Mouse (Mus musculus): ENCODE results near the gene Trpc5. TPM values are rescaled to one million over a fixed set of nuclear protein-coding genes. Genes with fewer than 3 reads are reported as not detected.

The Trpc5 gene
- polyA plus RNA-seq, 1 experiment from 2014 or later, result 2.2 TPM

GRCm38 (mm10) chrX:144612753-144613152 is 75.2 kb downstream of the Trpc5 start:
- H3K9me3 ChIP-seq (ENCODE audit: control insufficient read depth, low read length), result no peaks in the 10 kb centered on the region
- ATAC-seq (ENCODE audit: low FRiP score, low TSS enrichment), result no peak
- 77% methylated on average over 4 of the region's 4 CpGs for WGBS
- no peaks in the 10 kb centered on the region for H3K36me3 ChIP-seq (ENCODE audit: control insufficient read depth, insufficient read depth, low read length)
- H3K27me3 ChIP-seq (ENCODE audit: control insufficient read depth, insufficient read depth, low read length), result no peaks in the 10 kb centered on the region
- DNase-seq, result no peak
- no peak overlapping the region for H3K4me2 ChIP-seq (ENCODE audit: low read length)
- H3K9ac ChIP-seq (replicated peaks; ENCODE audit: low read length), result no peak overlapping the region
- no peak overlapping the region for H3K4me3 ChIP-seq (replicated peaks; ENCODE audit: low read depth, low read length)
- no peak overlapping the region for H3K27ac ChIP-seq (replicated peaks; ENCODE audit: low read depth, low read length)
- no peaks in the 10 kb centered on the region for H3K4me1 ChIP-seq (ENCODE audit: control insufficient read depth, insufficient read depth, low read length)

- 47% methylated on average over 1 of the region's 1 CpGs for WGBS
- DNase-seq, result peak; percentile 19
- no peak overlapping the region for H3K4me3 ChIP-seq (replicated peaks; ENCODE audit: low read depth, low read length)
Measured at GRCm38 (mm10) chrX:144536431-144536830, 151.5 kb downstream of the Trpc5 start.

GRCm38 (mm10) chrX:144526042-144526441 is 161.9 kb downstream of the Trpc5 start:
- Histone ChIP-seq H3K27me3 (ENCODE audit: control insufficient read depth, insufficient read depth, low read length) (no peaks in the 10 kb centered on the region), H3K4me2 (ENCODE audit: low read length) (no peak overlapping the region), H3K9me3 (ENCODE audit: control insufficient read depth, low read length) (no peaks in the 10 kb centered on the region), H3K4me1 (ENCODE audit: control insufficient read depth, insufficient read depth, low read length) (no peaks in the 10 kb centered on the region), H3K9ac (replicated peaks; ENCODE audit: low read length) (no peak overlapping the region), H3K4me3 (replicated peaks; ENCODE audit: low read depth, low read length) (no peak overlapping the region), H3K36me3 (ENCODE audit: control insufficient read depth, insufficient read depth, low read length) (no peaks in the 10 kb centered on the region), H3K27ac (replicated peaks; ENCODE audit: low read depth, low read length) (no peak overlapping the region)
- no peak for DNase-seq
- 90% methylated on average over 7 of the region's 7 CpGs for WGBS
- no peak for ATAC-seq (ENCODE audit: low FRiP score, low TSS enrichment)

More at GRCm38 (mm10) chrX:144536431-144536830, 151.5 kb downstream of the Trpc5 start:
- H3K9me3 ChIP-seq (ENCODE audit: control insufficient read depth, low read length), result no peaks in the 10 kb centered on the region
- no peak overlapping the region for H3K4me2 ChIP-seq (ENCODE audit: low read length)
- peak; percentile 46 for ATAC-seq (ENCODE audit: low FRiP score, low TSS enrichment)
- H3K9ac ChIP-seq (replicated peaks; ENCODE audit: low read length), result no peak overlapping the region
- H3K4me1 ChIP-seq (ENCODE audit: control insufficient read depth, insufficient read depth, low read length), result no peaks in the 10 kb centered on the region
- H3K27me3 ChIP-seq (ENCODE audit: control insufficient read depth, insufficient read depth, low read length), result no peaks in the 10 kb centered on the region
- no peak overlapping the region for H3K27ac ChIP-seq (replicated peaks; ENCODE audit: low read depth, low read length)
- H3K36me3 ChIP-seq (ENCODE audit: control insufficient read depth, insufficient read depth, low read length), result no peaks in the 10 kb centered on the region

- Histone ChIP-seq H3K4me1 (ENCODE audit: control insufficient read depth, insufficient read depth, low read length) (no peaks in the 10 kb centered on the region), H3K36me3 (ENCODE audit: control insufficient read depth, insufficient read depth, low read length) (no peaks in the 10 kb centered on the region), H3K9ac (replicated peaks; ENCODE audit: low read length) (no peak overlapping the region), H3K27me3 (ENCODE audit: control insufficient read depth, insufficient read depth, low read length) (no peaks in the 10 kb centered on the region), H3K9me3 (ENCODE audit: control insufficient read depth, low read length) (no peaks in the 10 kb centered on the region), H3K4me2 (ENCODE audit: low read length) (no peak overlapping the region), H3K4me3 (replicated peaks; ENCODE audit: low read depth, low read length) (no peak overlapping the region), H3K27ac (replicated peaks; ENCODE audit: low read depth, low read length) (no peak overlapping the region)
- ATAC-seq (ENCODE audit: low FRiP score, low TSS enrichment) (no peak), DNase-seq (no peak)
- 75% methylated on average over 5 of the region's 5 CpGs for WGBS
Measured at GRCm38 (mm10) chrX:144523239-144523638, 164.7 kb downstream of the Trpc5 start.

- WGBS, result 71% methylated on average over 1 of the region's 1 CpGs
- Histone ChIP-seq H3K9me3 (ENCODE audit: control insufficient read depth, low read length) (no peaks in the 10 kb centered on the region), H3K36me3 (ENCODE audit: control insufficient read depth, insufficient read depth, low read length) (no peaks in the 10 kb centered on the region), H3K4me1 (ENCODE audit: control insufficient read depth, insufficient read depth, low read length) (no peaks in the 10 kb centered on the region), H3K27ac (replicated peaks; ENCODE audit: low read depth, low read length) (no peak overlapping the region), H3K27me3 (ENCODE audit: control insufficient read depth, insufficient read depth, low read length) (no peaks in the 10 kb centered on the region), H3K4me3 (replicated peaks; ENCODE audit: low read depth, low read length) (no peak overlapping the region), H3K4me2 (ENCODE audit: low read length) (no peak overlapping the region), H3K9ac (replicated peaks; ENCODE audit: low read length) (no peak overlapping the region)
- ATAC-seq (ENCODE audit: low FRiP score, low TSS enrichment), result no peak
- no peak for DNase-seq
Measured at GRCm38 (mm10) chrX:144491394-144491793, 196.6 kb downstream of the Trpc5 start.

GRCm38 (mm10) chrX:144464416-144464815 is 223.6 kb downstream of the Trpc5 start:
- Histone ChIP-seq H3K4me1 (ENCODE audit: control insufficient read depth, insufficient read depth, low read length) (no peaks in the 10 kb centered on the region), H3K4me3 (replicated peaks; ENCODE audit: low read depth, low read length) (no peak overlapping the region), H3K9ac (replicated peaks; ENCODE audit: low read length) (no peak overlapping the region), H3K9me3 (ENCODE audit: control insufficient read depth, low read length) (no peaks in the 10 kb centered on the region), H3K36me3 (ENCODE audit: control insufficient read depth, insufficient read depth, low read length) (no peaks in the 10 kb centered on the region), H3K4me2 (ENCODE audit: low read length) (no peak overlapping the region), H3K27ac (replicated peaks; ENCODE audit: low read depth, low read length) (no peak overlapping the region), H3K27me3 (ENCODE audit: control insufficient read depth, insufficient read depth, low read length) (no peaks in the 10 kb centered on the region)
- no peak for ATAC-seq (ENCODE audit: low FRiP score, low TSS enrichment)
- WGBS, result 90% methylated on average over 2 of the region's 2 CpGs
- DNase-seq, result no peak

- Histone ChIP-seq H3K4me1 (ENCODE audit: control insufficient read depth, insufficient read depth, low read length) (no peaks in the 10 kb centered on the region), H3K4me3 (replicated peaks; ENCODE audit: low read depth, low read length) (no peak within 1 kb of the TSS), H3K27me3 (ENCODE audit: control insufficient read depth, insufficient read depth, low read length) (no peaks in the 10 kb centered on the region), H3K36me3 (ENCODE audit: control insufficient read depth, insufficient read depth, low read length) (no peaks in the 10 kb centered on the region), H3K9me3 (ENCODE audit: control insufficient read depth, low read length) (no peaks in the 10 kb centered on the region), H3K9ac (replicated peaks; ENCODE audit: low read length) (no peak within 1 kb of the TSS), H3K27ac (replicated peaks; ENCODE audit: low read depth, low read length) (no peak within 1 kb of the TSS), H3K4me2 (ENCODE audit: low read length) (no peak within 1 kb of the TSS)
- DNase-seq (no peak), ATAC-seq (ENCODE audit: low FRiP score, low TSS enrichment) (no peak)
- whole genome bisulfite sequencing, result 91% methylated on average over 5 of the region's 5 CpGs
Measured at GRCm38 (mm10) chrX:144456281-144456680, 231.7 kb downstream of the Trpc5 start, which contains the start of gene Trpc5os. Gene Trpc5os, plus strand, starts transcription at chrX:144456581.

- 76% methylated on average over 3 of the region's 3 CpGs for WGBS
- H3K27me3 ChIP-seq (ENCODE audit: control insufficient read depth, insufficient read depth, low read length), result no peaks in the 10 kb centered on the region
- DNase-seq (no peak), ATAC-seq (ENCODE audit: low FRiP score, low TSS enrichment) (no peak)
- H3K9ac ChIP-seq (replicated peaks; ENCODE audit: low read length), result no peak overlapping the region
- H3K4me2 ChIP-seq (ENCODE audit: low read length), result no peak overlapping the region
- no peak overlapping the region for H3K27ac ChIP-seq (replicated peaks; ENCODE audit: low read depth, low read length)
- H3K4me3 ChIP-seq (replicated peaks; ENCODE audit: low read depth, low read length), result no peak overlapping the region
- H3K9me3 ChIP-seq (ENCODE audit: control insufficient read depth, low read length), result no peaks in the 10 kb centered on the region
- no peaks in the 10 kb centered on the region for H3K36me3 ChIP-seq (ENCODE audit: control insufficient read depth, insufficient read depth, low read length)
- no peaks in the 10 kb centered on the region for H3K4me1 ChIP-seq (ENCODE audit: control insufficient read depth, insufficient read depth, low read length)
Measured at GRCm38 (mm10) chrX:144423848-144424247, 264.1 kb downstream of the Trpc5 start.

- H3K9ac ChIP-seq (replicated peaks; ENCODE audit: low read length), result no peak overlapping the region
- H3K9me3 ChIP-seq (ENCODE audit: control insufficient read depth, low read length), result no peaks in the 10 kb centered on the region
- H3K36me3 ChIP-seq (ENCODE audit: control insufficient read depth, insufficient read depth, low read length), result no peaks in the 10 kb centered on the region
- no peak overlapping the region for H3K27ac ChIP-seq (replicated peaks; ENCODE audit: low read depth, low read length)
- no peaks in the 10 kb centered on the region for H3K4me1 ChIP-seq (ENCODE audit: control insufficient read depth, insufficient read depth, low read length)
- H3K4me2 ChIP-seq (ENCODE audit: low read length), result no peak overlapping the region
- 83% methylated on average over 1 of the region's 1 CpGs for WGBS
- no peak for ATAC-seq (ENCODE audit: low FRiP score, low TSS enrichment)
- H3K4me3 ChIP-seq (replicated peaks; ENCODE audit: low read depth, low read length), result no peak overlapping the region
- no peak for DNase-seq
- H3K27me3 ChIP-seq (ENCODE audit: control insufficient read depth, insufficient read depth, low read length), result no peaks in the 10 kb centered on the region
Measured at GRCm38 (mm10) chrX:144421091-144421490, 266.9 kb downstream of the Trpc5 start.
